Mouse (Mus musculus) gastrocnemius, postnatal 36 days (tissue): ENCODE measurements around the gene Tnfrsf1a. TPM values are rescaled to one million over a fixed set of nuclear protein-coding genes. Genes with fewer than 3 reads are reported as not detected.
A peak's percentile ranks its signal among the peaks of the same experiment; 100 is the strongest.

Source experiments
- DNase-seq, 2 experiments: peaks; one replicate each; pipeline ENCODE4 v3.0.0; 2022
- intact Hi-C: fragments of 180-260 bp; cut with DNase I; formaldehyde crosslinking; loops from one replicate; pipeline ENCODE4 v1.15.1; 2025
- total RNA-seq, 2 experiments: library from RNA; stranded (reverse); gene quantifications; 2 replicates each; pipeline ENCODE4 v1.2.3; 2021

Gene Tnfrsf1a
- total RNA-seq, 2 experiments from 2014 or later: 21.9 to 28.7 TPM

DNA sequence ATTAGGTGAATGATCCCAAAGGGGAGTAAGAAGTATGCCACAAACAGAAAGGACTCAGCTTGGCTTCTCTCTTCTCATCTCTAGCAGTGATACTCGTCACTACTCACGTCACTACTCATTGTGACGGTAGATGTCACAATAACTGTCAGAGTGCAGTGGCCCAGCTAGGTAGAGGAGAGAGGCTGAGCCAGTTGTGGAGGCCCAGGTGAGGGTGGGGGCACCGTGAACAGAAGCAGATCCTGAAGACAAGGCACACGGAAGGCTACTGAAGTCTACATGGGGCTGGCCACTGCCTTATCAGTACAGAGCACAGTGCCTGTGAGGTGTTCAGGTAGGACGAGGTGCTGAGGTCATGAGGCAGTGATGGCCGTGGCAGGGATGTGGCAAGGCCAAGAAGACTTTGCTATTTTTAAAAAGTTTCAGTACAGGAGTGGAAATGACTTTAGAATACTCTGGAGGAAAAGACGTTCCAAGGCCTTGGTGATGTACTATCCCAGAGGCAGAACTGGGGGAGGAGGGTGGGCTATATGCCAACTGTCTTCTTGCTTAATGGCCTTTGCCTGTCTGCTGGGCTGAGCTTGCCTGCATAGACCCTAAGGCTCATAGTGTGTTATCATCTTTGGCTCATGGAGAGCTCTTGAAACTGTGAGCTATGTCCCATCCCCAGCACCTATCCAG is 2.3 kb downstream of the Tnfrsf1a start:
- intact Hi-C loops: no loop called here
- DNase-seq: peak in 1 of 2 experiments; percentile 57

DNA sequence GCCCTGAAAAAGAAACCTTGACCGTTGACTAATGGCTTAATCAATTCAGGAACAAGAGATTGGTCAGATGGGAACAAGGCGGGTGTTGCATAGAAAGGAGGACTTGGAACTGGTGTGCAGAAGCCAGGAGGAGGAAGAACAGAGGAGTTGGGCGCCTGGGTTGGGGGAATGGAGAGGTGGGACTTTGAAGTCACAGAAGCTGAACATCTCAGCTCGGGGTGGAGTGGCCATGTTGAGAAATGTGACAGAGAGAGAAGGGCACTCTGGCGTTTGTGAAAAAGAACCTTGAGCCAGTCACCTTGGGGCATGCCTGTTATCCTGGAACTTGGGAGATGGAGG is 2.9 kb downstream of the Tnfrsf1a start:
- intact Hi-C loops: no loop called here
- DNase-seq: no peak

DNA sequence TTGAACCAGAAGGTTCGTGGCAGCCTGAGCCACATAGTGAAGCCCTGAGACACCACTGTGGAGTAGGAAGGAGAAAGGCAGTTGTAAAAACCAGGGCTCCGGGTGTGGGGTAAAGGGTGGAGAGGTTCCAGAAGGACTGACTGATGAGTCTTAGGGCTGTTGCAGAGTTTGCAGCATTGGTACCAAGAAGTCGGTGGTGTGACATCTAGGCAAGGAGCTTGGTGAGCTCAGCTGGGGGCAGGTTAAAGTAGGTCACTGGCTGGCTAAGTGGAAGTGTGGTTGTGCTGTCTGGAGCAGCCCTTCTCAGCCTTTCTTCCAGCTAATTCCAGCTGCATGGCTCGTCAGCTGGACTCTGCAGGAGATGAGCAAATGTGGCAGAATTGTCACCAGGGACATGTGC is 3.6 kb downstream of the Tnfrsf1a start:
- no peak for DNase-seq
- intact Hi-C loops: no loop called here

DNA sequence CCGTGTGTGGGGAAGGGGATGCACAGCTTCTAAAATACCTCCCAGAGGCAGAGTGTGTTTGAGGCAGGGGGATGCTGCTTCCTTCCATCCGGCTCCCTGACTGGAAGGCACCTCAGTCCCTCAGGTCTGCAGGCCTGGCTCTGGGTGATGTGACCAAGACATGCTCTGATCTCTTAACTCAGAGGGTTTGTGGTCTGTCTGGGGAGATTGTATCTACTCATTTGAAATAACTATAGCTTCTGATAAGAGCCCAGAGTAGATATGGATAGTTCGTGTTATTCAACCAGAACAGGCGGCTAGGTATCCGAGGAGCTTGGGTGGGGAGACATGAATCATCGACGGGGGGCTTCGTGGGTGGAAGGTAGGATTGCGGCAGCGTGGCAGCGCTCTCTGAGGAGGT is 4.1 kb downstream of the Tnfrsf1a start:
- intact Hi-C loops: no loop called here

DNA sequence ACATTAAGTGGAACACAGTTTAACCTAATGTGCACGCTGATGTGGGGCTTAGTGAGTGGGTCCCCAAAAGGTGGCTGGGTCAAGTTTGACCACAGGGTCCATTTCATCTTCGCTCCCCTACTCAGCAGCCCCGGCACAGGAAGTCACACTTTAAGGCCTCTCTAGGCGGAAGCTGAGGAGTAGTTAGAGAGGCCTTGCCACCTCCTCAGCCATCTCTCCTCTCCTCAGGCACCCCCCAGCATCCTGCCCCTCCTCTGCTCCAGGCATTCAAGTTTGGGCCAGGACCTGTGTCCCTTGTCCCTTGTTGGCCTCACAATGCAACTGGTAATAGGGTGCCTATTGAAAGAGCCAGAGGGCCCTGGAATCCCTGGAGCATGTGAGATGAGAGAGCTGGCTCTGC is 4.5 kb downstream of the Tnfrsf1a start:
- intact Hi-C loops: no loop called here
- no peak for DNase-seq

More for the DNA sequence above, 4.1 kb downstream of the Tnfrsf1a start:
- no peak for DNase-seq

DNA sequence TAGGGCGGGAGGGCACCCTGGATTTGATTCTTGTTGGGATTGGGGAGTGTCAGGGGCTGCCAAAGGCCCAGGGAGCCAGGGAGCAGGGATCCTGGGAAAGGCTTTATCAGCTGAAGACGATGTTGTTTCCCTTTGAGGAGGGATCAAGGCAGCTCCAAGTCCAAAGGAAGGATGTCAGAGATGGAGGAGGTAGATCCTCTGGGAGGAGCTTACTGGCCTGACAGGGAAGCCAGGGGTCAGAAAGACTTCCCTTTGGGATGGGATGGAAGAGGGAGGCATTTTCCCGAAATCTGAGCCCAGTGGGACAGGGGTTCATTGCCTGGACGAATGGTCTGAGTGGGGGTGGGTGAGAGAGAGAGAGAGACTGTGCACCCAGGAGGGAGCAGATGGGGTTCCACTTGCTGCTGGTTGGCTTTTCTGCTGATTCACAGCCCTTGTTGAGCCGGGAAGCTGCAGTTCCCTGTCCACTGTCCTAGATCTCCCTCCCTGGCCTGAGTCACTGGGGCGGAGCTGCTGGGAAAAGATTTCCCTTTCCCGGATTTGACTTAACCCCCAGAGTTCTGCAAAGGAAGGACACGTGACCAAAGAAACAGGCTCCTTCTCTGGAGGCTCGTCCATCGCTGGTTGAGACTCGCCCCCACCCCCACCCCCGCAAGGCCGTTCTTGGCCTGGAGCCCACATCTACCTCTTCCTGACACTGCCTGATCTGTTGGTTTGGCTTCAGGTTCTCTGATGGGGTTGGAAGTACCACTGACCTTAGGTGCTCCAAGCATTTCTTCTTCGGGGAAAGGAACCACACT is 5.4 kb downstream of the Tnfrsf1a start:
- DNase-seq: peak; percentile 60 to 67
- intact Hi-C loops: no loop called here

DNA sequence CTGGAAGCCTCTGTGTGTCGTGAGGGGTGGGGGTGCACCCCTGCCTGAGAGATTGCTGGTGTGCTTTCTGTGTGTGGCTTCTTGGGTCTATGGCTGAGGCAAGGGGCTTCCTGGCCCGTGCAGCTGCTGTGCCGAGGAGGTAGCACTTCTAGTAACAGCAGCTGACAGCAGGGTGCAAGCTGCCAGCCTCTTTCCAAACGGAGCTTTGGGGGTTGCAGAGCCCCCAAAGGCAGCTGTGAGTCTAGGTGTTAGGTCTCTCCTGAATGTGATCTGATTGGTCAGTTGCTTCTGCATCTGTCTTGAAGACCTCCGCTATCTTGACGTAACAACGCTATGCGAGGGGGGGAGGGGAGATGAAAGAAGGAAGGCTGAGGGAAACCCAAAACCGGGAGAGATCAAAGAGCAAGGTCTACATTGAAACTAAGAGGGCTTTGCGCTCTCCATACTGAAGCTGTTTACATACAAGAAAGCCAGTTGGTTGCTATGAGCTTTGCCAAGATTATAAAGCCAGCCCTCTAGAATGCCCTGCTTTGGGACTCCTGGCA is 6.1 kb downstream of the Tnfrsf1a start:
- DNase-seq: no peak
- intact Hi-C loops: no loop called here

DNA sequence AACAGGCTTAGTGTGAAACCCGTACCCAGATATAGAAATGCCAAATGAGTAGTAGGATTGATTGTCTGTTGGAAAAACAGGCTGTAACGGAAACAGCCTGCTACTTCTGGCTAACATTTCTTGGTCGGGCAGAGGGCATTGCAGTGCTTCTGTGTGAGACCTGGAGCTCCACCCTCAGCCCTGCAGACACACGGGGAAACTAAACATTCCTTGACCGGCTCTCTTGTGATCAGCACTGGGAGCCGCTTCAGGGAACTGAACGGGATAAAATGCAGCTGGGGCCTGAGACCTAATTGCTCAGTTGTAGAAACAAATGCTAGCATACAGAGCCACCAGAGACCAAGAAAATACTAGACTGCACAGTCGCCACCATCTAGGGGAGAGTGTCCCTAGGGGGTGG is 7.1 kb downstream of the Tnfrsf1a start:
- intact Hi-C loops: no loop called here
- no peak for DNase-seq

DNA sequence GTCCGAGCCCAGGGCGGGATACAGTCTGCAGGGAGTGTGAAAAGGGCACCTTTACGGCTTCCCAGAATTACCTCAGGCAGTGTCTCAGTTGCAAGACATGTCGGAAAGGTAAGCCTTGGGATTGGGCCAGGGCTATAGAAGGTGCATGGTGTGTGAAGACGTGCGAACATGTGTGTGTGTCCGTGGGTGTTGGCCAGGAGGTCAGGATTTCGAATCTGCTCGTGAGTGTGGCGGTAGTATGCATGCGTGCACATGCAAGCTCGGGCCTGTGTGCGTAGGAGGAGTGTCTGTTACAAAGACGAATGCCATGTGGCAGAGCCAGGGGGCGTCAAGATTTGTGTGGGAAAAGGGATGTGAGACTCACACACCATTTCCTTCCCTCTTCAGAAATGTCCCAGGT is 8.2 kb downstream of the Tnfrsf1a start:
- intact Hi-C loops: no loop called here
- DNase-seq: no peak

DNA sequence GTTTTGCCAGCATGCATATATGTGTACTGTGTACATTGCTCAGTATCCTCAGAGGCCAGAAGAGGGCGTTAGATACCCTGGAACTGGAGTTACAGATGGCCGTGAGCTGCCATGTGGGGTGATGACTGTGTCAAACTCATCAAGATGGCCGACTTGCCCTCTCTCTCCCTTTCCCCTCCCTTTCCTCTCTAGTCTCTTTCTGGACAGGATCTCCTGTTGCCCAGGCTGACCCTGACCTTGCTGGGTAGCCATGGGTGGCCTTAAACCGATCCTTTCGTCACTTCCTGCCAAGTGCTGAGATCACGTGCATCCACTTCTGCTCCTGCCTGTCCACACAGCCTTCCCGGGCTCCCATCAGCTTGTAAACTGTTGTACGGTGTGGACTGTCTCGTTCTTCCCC is 10.8 kb downstream of the Tnfrsf1a start:
- DNase-seq: no peak
- intact Hi-C loops: loop anchor here (5.0 kb wide), 2 partner anchors 33 to 83 kb away; no protein-coding TSS in a partner anchor

DNA sequence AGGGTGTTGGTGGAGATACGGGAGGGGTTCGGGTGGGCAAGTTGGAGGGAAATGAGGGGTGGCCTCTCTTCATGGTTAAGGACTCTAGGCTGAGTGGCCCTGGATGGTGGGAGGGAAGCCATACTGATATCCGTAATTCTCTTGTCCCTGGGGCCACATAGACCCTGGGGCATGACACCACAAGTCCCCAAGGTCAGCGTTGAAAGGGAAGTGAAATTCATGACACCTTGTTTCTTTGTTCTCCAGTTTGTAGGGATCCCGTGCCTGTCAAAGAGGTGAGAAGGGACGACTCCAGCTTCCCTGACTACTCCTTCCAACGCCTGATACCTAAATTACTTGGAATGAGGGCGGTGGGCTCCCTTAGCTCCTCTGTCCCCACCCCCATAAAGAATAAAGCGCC is 11.7 kb downstream of the Tnfrsf1a start:
- intact Hi-C loops: loop anchor here (5.0 kb wide), 2 partner anchors 34 to 84 kb away; no protein-coding TSS in a partner anchor

DNA sequence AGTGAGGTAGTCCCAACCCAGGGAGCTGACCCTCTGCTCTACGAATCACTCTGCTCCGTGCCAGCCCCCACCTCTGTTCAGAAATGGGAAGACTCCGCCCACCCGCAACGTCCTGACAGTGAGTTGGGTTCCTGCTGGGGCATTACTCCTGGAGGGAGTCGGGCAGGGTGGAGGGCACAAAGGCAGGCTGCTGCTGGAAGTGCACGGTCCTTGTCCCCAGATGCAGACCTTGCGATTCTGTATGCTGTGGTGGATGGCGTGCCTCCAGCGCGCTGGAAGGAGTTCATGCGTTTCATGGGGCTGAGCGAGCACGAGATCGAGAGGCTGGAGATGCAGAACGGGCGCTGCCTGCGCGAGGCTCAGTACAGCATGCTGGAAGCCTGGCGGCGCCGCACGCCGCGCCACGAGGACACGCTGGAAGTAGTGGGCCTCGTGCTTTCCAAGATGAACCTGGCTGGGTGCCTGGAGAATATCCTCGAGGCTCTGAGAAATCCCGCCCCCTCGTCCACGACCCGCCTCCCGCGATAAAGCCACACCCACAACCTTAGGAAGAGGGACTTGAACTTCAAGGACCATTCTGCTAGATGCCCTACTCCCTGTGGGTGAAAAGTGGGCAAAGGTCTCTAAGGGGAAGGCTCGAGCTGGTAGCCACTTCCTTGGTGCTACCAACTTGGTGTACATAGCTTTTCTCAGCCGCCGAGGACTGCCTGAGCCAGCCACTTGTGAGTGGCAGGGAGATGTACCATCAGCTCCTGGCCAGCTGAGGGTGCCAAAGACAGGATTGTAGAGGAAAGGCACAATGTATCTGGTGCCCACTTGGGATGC is 12.5 kb downstream of the Tnfrsf1a start:
- peak in 1 of 2 experiments; percentile 48 for DNase-seq

More for the DNA sequence above, 11.7 kb downstream of the Tnfrsf1a start:
- DNase-seq: no peak

DNA sequence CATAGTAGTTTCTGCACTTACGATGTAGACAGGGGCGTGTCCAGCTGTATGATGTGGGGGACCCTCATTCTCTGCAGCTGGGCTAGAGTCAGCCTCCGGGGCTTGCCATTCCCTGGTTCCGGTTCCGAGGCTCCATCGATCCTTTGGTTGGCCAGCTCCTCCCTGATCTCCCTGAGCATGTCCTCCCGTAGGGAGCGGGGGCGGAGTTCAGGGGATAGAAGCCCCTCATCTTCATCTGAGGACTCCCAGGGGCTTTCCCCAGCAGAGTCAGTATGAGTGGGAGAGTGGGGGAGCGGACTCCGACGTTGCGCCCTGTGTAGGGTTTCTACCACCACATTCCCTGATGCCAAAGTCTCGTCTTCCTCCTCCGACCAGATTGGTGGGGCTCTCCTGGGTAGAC is 13.9 kb downstream of the Tnfrsf1a start:
- intact Hi-C loops: loop anchor here (5.0 kb wide), 2 partner anchors 36 to 86 kb away; no protein-coding TSS in a partner anchor
- no peak for DNase-seq

More for the DNA sequence above, 12.5 kb downstream of the Tnfrsf1a start:
- intact Hi-C loops: loop anchor here (5.0 kb wide), 2 partner anchors 34 to 84 kb away; no protein-coding TSS in a partner anchor

DNA sequence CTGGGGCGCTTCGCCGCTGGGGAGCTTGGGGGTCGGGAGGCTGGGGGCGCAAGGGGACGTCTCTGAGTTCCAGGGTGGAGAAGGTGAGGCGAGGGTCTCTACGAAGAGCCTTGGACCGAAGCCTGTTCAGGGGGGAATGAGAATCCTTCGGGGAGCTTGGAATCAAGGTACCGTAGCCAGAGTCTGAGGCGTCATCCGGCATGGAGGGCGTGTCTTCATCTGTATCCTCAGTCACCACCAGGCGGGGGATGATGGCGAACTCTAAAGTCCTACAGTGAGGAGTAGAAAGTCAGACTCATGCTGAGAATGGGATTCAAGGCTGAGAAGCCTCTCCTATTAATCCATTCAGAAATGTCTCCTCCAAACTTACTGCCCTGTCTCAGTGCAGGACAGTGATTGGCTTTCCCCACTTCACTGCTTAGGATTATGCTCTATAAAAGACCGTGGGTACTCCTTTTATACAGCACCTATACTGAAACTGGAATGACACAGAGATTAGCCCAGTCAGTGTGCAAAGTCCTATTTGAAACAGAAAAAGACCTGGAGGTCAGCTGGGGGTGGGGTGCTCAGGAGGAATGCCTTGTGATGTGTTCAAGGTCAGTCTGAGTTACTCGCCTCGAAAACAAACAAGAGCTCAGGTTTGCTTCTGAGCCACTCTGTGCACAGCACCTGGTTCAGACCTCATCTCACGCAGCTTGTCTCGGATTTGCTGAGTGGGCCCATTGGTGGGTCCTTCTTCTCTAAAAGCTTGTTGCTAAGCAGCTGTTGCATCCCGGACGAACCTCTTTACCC is 14.5 kb downstream of the Tnfrsf1a start:
- intact Hi-C loops: loop anchor here (5.0 kb wide), 2 partner anchors 36 to 86 kb away; no protein-coding TSS in a partner anchor

DNA sequence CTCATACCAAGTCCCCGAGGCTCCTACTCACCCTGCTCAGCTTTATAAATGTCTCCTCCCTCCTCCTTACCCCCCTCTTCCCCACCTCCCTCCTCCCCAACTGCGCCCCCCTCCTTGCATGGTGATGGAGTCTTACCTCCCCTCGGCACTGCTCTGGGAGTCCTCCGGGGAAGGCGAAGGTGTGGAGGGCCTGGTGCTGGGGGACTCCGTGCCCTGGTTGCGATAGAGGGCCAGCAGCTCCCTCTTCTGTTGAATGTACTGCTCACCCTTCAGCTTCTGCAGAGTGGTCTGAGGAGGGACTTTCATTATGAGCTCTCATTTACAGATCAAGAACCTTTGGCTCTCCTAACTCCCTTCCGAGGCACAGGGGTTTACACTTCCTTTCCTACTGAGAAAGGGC is 15.3 kb downstream of the Tnfrsf1a start:
- DNase-seq: peak in 1 of 2 experiments; percentile 14
- intact Hi-C loops: loop anchor here (5.0 kb wide), 2 partner anchors 37 to 87 kb away; no protein-coding TSS in a partner anchor

More for the DNA sequence above, 14.5 kb downstream of the Tnfrsf1a start:
- no peak for DNase-seq

DNA sequence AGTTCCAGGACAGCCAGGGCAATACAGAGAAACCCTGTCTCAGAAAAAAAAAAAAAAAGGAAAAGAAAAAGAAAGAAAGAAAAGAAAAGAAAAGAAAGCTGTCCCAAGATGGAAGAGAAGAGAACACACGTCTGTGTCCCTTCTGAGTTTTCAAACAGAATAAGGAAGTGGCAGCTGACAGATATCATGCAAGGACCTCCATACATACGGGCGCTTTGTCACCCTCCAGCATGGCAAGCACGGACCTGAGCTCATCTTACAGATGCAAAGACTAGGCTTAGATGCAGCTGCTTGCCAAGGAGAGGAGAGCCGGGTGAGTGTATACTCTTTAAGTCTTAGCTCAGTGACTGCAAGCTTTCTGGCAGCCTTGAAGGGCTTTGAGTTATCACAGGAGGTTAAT is 16.4 kb downstream of the Tnfrsf1a start:
- DNase-seq: no peak
- intact Hi-C loops: no loop called here

DNA sequence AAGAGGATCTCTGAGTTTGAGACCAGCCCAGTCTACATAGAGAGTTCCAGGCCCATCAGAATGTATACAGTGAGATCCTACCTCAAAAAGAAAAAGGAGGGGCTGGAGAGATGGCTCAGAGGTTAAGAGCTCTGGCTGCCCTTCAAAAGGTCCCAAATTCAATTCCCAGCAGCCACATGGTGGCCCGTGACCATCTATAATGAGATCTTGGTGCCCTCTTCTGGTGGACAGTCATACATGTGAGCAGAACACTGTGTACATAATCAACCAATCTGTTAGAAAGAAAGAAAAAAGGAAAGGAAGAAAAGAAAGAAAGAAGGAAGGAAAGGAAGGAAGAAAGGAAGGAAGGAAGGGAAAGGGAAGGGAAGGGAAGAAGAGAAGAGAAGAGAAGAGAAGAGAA is 17.0 kb downstream of the Tnfrsf1a start:
- intact Hi-C loops: no loop called here
- DNase-seq: no peak

DNA sequence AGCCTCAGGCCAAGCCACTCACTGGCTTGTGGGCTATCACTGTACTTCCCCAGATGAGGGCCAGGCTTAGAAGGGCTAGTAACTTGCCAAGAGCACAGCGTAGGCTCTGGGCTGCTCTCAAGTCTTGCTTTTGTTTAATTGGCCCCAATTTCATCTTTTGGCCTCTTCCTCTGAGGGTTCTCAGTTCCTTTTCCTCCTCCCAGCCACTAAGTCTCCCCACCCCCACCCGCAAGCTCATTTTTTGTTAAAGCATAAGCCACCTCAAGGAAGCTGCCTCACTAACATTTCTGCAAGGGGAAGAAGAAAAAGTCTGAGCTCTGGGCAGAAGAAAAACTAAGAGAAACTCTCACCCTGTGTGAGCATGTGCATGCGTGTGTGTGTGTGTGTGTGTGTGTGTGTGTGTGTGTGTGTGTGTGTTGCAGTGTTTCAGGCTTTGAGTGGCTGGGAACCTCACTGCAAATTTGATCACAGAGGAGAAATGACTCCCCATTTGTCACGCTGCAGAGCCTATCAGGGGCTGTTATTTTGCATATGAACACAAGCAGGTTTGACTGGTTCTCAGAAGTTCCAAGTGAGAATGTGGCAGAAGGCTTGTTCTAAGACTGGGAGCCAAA is 18.7 kb downstream of the Tnfrsf1a start:
- DNase-seq: no peak
- intact Hi-C loops: no loop called here

DNA sequence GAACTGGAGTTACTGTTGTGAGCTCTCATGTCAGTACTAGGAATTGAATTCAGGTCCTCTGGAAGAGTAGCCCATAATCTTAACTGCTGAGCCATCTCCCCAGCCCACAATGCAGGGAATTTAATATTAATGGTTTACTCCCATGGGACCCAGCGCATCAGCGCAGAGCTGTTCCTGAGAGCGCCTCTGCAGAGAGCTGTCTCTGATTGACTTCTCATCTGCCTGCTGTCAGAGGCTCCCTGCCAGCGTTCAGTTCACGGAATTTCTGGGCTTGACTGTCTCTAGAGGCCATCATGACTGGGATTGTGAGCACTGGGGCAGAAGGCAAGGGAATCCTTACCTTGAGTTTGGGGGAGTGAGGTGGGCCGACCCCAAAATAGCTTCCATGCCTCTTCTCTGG is 27.9 kb downstream of the Tnfrsf1a start:
- intact Hi-C loops: no loop called here
- no peak for DNase-seq
